Comparison of ENCODE assay signal across 32 mouse cellular contexts in the genomic region with DNA sequence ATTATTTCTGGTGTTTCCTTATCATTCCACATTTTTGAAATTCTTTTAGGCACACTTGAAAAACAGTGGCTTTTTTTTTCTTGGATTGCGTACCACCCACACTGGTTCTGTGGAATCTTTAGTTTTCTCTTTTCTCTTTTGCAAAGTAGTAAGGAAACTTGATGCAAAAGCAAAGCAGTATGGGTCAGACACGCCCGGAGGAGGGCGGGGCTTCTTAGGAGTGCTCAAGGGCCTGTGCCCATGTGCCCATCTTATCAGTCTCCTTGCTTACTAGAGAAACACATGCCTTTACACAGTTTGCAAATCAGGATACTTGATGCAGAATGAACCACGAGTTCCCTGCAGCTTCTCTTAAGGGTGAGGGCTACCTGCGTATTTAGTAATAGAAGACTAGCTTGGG. TPM values are rescaled to one million over a fixed set of nuclear protein-coding genes. Genes with fewer than 3 reads are reported as not detected.
A peak's percentile ranks its signal among the peaks of the same experiment; 100 is the strongest.
DNase-seq lines count a peak whose midpoint lies in the region; ATAC-seq and TF ChIP-seq lines count a peak whose summit lies in the region.
"Had no signal": no experiment of that assay in that cellular context is flagged by ENCODE, and none has a peak within 500 bp of the region (broad histone marks: within the 10 kb centered on the region; RNA-seq: fewer than 3 reads in every experiment).

No protein-coding gene starts in this region.

- no peaks in the 10 kb centered on the region for H3K27me3 ChIP-seq in lung, embryonic 15.5 days
- H3K27me3 ChIP-seq: embryonic facial prominence, embryonic 12.5 days; embryonic facial prominence, embryonic 15.5 days; forebrain, embryonic 15.5 days; heart, embryonic 12.5 days; heart, embryonic 15.5 days had no signal

- H3K4me1 ChIP-seq in lung, embryonic 15.5 days: no peaks in the 10 kb centered on the region
- H3K4me1 ChIP-seq in lung, adult 2 months (ENCODE audit: control insufficient read depth, insufficient read depth, low read length): no peaks in the 10 kb centered on the region
- H3K4me1 ChIP-seq: embryonic facial prominence, embryonic 12.5 days; embryonic facial prominence, embryonic 15.5 days; forebrain, embryonic 15.5 days; heart, embryonic 12.5 days; heart, embryonic 15.5 days had no signal

- 67% methylated on average over 6 of the region's 6 CpGs for WGBS in lung, embryonic 15.5 days
- WGBS in lung, adult 2 months: 58% methylated on average over 6 of the region's 6 CpGs

- no peaks in the 10 kb centered on the region for H3K9me3 ChIP-seq in lung, embryonic 15.5 days
- H3K9me3 ChIP-seq: embryonic facial prominence, embryonic 12.5 days; embryonic facial prominence, embryonic 15.5 days; forebrain, embryonic 15.5 days; heart, embryonic 12.5 days; heart, embryonic 15.5 days had no signal

- no peaks in the 10 kb centered on the region for H3K36me3 ChIP-seq in lung, embryonic 15.5 days
- H3K36me3 ChIP-seq: embryonic facial prominence, embryonic 12.5 days; embryonic facial prominence, embryonic 15.5 days; forebrain, embryonic 15.5 days; heart, embryonic 12.5 days; heart, embryonic 15.5 days had no signal

- intact Hi-C loops in heart, postnatal 14 days (cut with DNase I): loop anchor here (5.0 kb wide), 1 partner anchor 145 kb away; no protein-coding TSS in a partner anchor

- ATAC-seq in lung, embryonic 15.5 days (ENCODE audit: borderline replicate concordance, extremely low read depth, low FRiP score, low TSS enrichment): peak; percentile 49; the same call in 1 of the 2 replicates
- ATAC-seq in common myeloid progenitor, adult 5-6 weeks (replicated peaks; ENCODE audit: low read depth, poor library complexity, severe bottlenecking): 0 out of 2 replicates have a peak, but pooled peaks have one; percentile 36
- ATAC-seq: CD4-positive, CD25-positive, alpha-beta regulatory T cell, adult 4 months; forebrain, embryonic 15.5 days; hindbrain, postnatal 0 days had no signal

- H3K4me2 ChIP-seq in lung, embryonic 15.5 days: no peak overlapping the region
- H3K4me2 ChIP-seq: embryonic facial prominence, embryonic 12.5 days; embryonic facial prominence, embryonic 15.5 days; forebrain, embryonic 15.5 days; heart, embryonic 12.5 days; heart, embryonic 15.5 days; hindbrain, embryonic 14.5 days had no signal

- TF ChIP-seq POLR2A in lung, adult 2 months (IDR thresholded peaks at IDR 0.05; ENCODE audit: borderline replicate concordance, extremely low read depth, low read depth, low read length): no peak

- H3K9ac ChIP-seq in lung, embryonic 15.5 days: no peak overlapping the region
- H3K9ac ChIP-seq: embryonic facial prominence, embryonic 12.5 days; embryonic facial prominence, embryonic 15.5 days; forebrain, embryonic 15.5 days; heart, embryonic 12.5 days; heart, embryonic 15.5 days; hindbrain, embryonic 14.5 days had no signal

- no peak for DNase-seq in lung, adult 2 months
- peak; percentile 3 for DNase-seq in 416B (ENCODE audit: low read depth)
- DNase-seq in lung, postnatal 36 days: peak; percentile 12
- no peak for DNase-seq in B cell, adult 2 months
- DNase-seq in Muller cell, postnatal 12 days (ENCODE audit: inconsistent ontology term): no peak
- DNase-seq in heart, postnatal 14 days: no peak
- DNase-seq: adrenal gland, postnatal 10 days; adrenal gland, postnatal 36 days; cerebellum, adult 18-20 months; cerebellum, adult 9-10 months; cerebellum, postnatal 14 days; gastrocnemius, postnatal 25 days; heart, adult 18-20 months; heart, postnatal 10 days; heart, postnatal 4 days had no signal

- no peak for TF ChIP-seq CTCF in lung, adult 2 months (IDR thresholded peaks at IDR 0.05; ENCODE audit: insufficient read depth, low read length)

- H3K4me3 ChIP-seq in lung, embryonic 15.5 days: no peak overlapping the region
- no peak overlapping the region for H3K4me3 ChIP-seq in lung, adult 2 months (replicated peaks; ENCODE audit: extremely low read depth, low read depth, low read length)
- H3K4me3 ChIP-seq: embryonic facial prominence, embryonic 12.5 days; embryonic facial prominence, embryonic 15.5 days; forebrain, embryonic 15.5 days; heart, embryonic 12.5 days; heart, embryonic 15.5 days had no signal

- no peak overlapping the region for H3K27ac ChIP-seq in lung, embryonic 15.5 days
- H3K27ac ChIP-seq: embryonic facial prominence, embryonic 12.5 days; embryonic facial prominence, embryonic 15.5 days; forebrain, embryonic 15.5 days; heart, embryonic 15.5 days; hindbrain, embryonic 14.5 days; hindbrain, postnatal 0 days had no signal

RNA-seq across cellular contexts. Expression of gene BC030870, which starts 17.3 kb away (rescaled TPM):
- 2.6 and 3.0 TPM in 2 replicates for polyA plus RNA-seq in lung, embryonic 15.5 days (2015; fragmentation: Nextera tagmentation; extraction: Ambion mirVana)
- 0.37 and 0.70 TPM in 2 replicates for polyA plus RNA-seq in lung, adult 2 months (2012; rRNA removed)
- not detected in 2 replicates for total RNA-seq in common myeloid progenitor, adult 5-6 weeks (2017)
- not detected for total RNA-seq in heart, postnatal 14 days (2021)
- total RNA-seq: adrenal gland, adult 18-20 months; adrenal gland, postnatal 10 days; adrenal gland, postnatal 36 days; gastrocnemius, adult 8-10 months; gastrocnemius, postnatal 25 days; heart, postnatal 10 days; heart, postnatal 4 days; hindbrain, postnatal 0 days; MEL had no signal
- polyA plus RNA-seq: C2C12; CD4-positive, CD25-positive, alpha-beta regulatory T cell, adult 4 months; forebrain, embryonic 11.5 days; forebrain, embryonic 15.5 days; gonadal fat pad, adult 2 months; heart, embryonic 12.5 days; heart, embryonic 15.5 days; hindbrain, embryonic 11.5 days; hindbrain, embryonic 14.5 days; hindbrain, postnatal 0 days had no signal

RNA-seq across cellular contexts. Expression of gene Gm10663, which starts 37.3 kb away (rescaled TPM):
- not detected in 2 replicates for polyA plus RNA-seq in lung, embryonic 15.5 days (2015; fragmentation: Nextera tagmentation; extraction: Ambion mirVana)
- polyA plus RNA-seq in lung, adult 2 months (2012; rRNA removed): not detected in 2 replicates
- not detected in 2 replicates for total RNA-seq in common myeloid progenitor, adult 5-6 weeks (2017)
- not detected for total RNA-seq in heart, postnatal 14 days (2021)
- total RNA-seq: adrenal gland, adult 18-20 months; adrenal gland, postnatal 10 days; adrenal gland, postnatal 36 days; gastrocnemius, adult 8-10 months; gastrocnemius, postnatal 25 days; heart, adult 18-20 months; heart, postnatal 10 days; heart, postnatal 4 days; hindbrain, postnatal 0 days; MEL had no signal
- polyA plus RNA-seq: C2C12; CD4-positive, CD25-positive, alpha-beta regulatory T cell, adult 4 months; embryonic facial prominence, embryonic 12.5 days; embryonic facial prominence, embryonic 15.5 days; forebrain, embryonic 11.5 days; forebrain, embryonic 15.5 days; gonadal fat pad, adult 2 months; heart, embryonic 12.5 days; heart, embryonic 15.5 days; hindbrain, embryonic 11.5 days; hindbrain, embryonic 14.5 days; hindbrain, postnatal 0 days had no signal

Comparison
In these comparisons a context has a peak if more than half of its experiments do, and no peak if none do; other contexts are left out.
1. DNase-seq: peak in 416B (single experiment) and lung, postnatal 36 days (single experiment); none in lung, adult 2 months (single experiment), B cell, adult 2 months (0 of 2), Muller cell, postnatal 12 days (single experiment) and heart, postnatal 14 days (0 of 2).